ENCODE assay signal across 9 mouse cellular contexts in genomic region chr10:94115893-94116599, GRCm38 (mm10). TPM values are rescaled to one million over a fixed set of nuclear protein-coding genes. Genes with fewer than 3 reads are reported as not detected.
DNase-seq lines count a peak whose midpoint lies in the region; ATAC-seq lines count a peak whose summit lies in the region.
"Had no signal": no experiment of that assay in that cellular context is flagged by ENCODE, and none has a peak within 500 bp of the region (broad histone marks: within the 10 kb centered on the region; RNA-seq: fewer than 3 reads in every experiment).

No protein-coding gene starts in this region.

- no peak overlapping the region for H3K27ac ChIP-seq in forebrain, embryonic 11.5 days (ENCODE audit: low read depth, low read length)
- peak overlapping the region; percentile 82 for H3K27ac ChIP-seq in heart, embryonic 15.5 days
- peak overlapping the region; percentile 40; the same call in 1 of the 2 replicates for H3K27ac ChIP-seq in liver, embryonic 12.5 days
- H3K27ac ChIP-seq: embryonic facial prominence, embryonic 12.5 days had no signal

- no peaks in the 10 kb centered on the region for H3K4me1 ChIP-seq in forebrain, embryonic 11.5 days (replicated peaks; ENCODE audit: control insufficient read depth, insufficient read depth, low read length)
- peaks cover 17% of the 10 kb centered on the region for H3K4me1 ChIP-seq in heart, embryonic 15.5 days (replicated peaks)
- peaks cover 23% of the 10 kb centered on the region for H3K4me1 ChIP-seq in liver, embryonic 12.5 days

- ATAC-seq in CD4-positive, CD25-positive, alpha-beta regulatory T cell, adult 4 months = peak; percentile 99
- peak; percentile 49; the same call in 1 of the 2 replicates for ATAC-seq in forebrain, embryonic 11.5 days (replicated peaks; ENCODE audit: low FRiP score)
- peak; percentile 80 for ATAC-seq in heart, embryonic 15.5 days (replicated peaks; ENCODE audit: insufficient number of reproducible peaks, insufficient read depth, low FRiP score, low read depth)
- peak; percentile 76 for ATAC-seq in liver, embryonic 12.5 days

- H3K4me3 ChIP-seq in forebrain, embryonic 11.5 days (ENCODE audit: low read depth, low read length) = no peak overlapping the region
- H3K4me3 ChIP-seq in heart, embryonic 15.5 days = peak overlapping the region; percentile 21; the same call in 1 of the 2 replicates
- no peak overlapping the region for H3K4me3 ChIP-seq in liver, embryonic 12.5 days
- H3K4me3 ChIP-seq: embryonic facial prominence, embryonic 12.5 days had no signal

- no peak overlapping the region for H3K9ac ChIP-seq in forebrain, embryonic 11.5 days (ENCODE audit: low read length)
- H3K9ac ChIP-seq in heart, embryonic 15.5 days = 0 out of 2 replicates have a peak overlapping the region, but pooled peaks have one; percentile 17
- peak overlapping the region; percentile 31 for H3K9ac ChIP-seq in liver, embryonic 12.5 days
- H3K9ac ChIP-seq: embryonic facial prominence, embryonic 12.5 days had no signal

- H3K9me3 ChIP-seq in forebrain, embryonic 11.5 days (ENCODE audit: control insufficient read depth, low read length) = no peaks in the 10 kb centered on the region
- no peaks in the 10 kb centered on the region for H3K9me3 ChIP-seq in heart, embryonic 15.5 days (replicated peaks)
- H3K9me3 ChIP-seq in liver, embryonic 12.5 days (replicated peaks) = no peaks in the 10 kb centered on the region
- H3K9me3 ChIP-seq: embryonic facial prominence, embryonic 12.5 days had no signal

- DNase-seq in c-Kit-positive CD71-negative TER-119-negative erythroid progenitor cells, embryonic 14.5 days (ENCODE audit: low read depth) = peak; percentile 80
- DNase-seq in forebrain, embryonic 11.5 days (ENCODE audit: low spot score) = peak; percentile 81
- DNase-seq in kidney, postnatal 10 days = peak; percentile 91
- peak; percentile 87 for DNase-seq in naive thymus-derived CD4-positive, alpha-beta T cell, adult 2 months (ENCODE audit: low read depth)
- DNase-seq in splenic B cell, adult 2 months (ENCODE audit: low read depth, low spot score) = peak; percentile 89

- no peaks in the 10 kb centered on the region for H3K27me3 ChIP-seq in forebrain, embryonic 11.5 days (ENCODE audit: control insufficient read depth, insufficient read depth, low read length)
- H3K27me3 ChIP-seq in heart, embryonic 15.5 days = no peaks in the 10 kb centered on the region
- H3K27me3 ChIP-seq in liver, embryonic 12.5 days (replicated peaks) = no peaks in the 10 kb centered on the region
- H3K27me3 ChIP-seq in splenic B cell, adult 2 months (ENCODE audit: control insufficient read depth, insufficient read depth, low read length, poor library complexity, severe bottlenecking) = no peaks in the 10 kb centered on the region
- H3K27me3 ChIP-seq: embryonic facial prominence, embryonic 12.5 days had no signal

- H3K36me3 ChIP-seq in forebrain, embryonic 11.5 days (ENCODE audit: control insufficient read depth, insufficient read depth, low read length) = no peaks in the 10 kb centered on the region
- no peaks in the 10 kb centered on the region for H3K36me3 ChIP-seq in heart, embryonic 15.5 days
- H3K36me3 ChIP-seq in liver, embryonic 12.5 days = peaks cover 10% of the 10 kb centered on the region
- no peaks in the 10 kb centered on the region for H3K36me3 ChIP-seq in splenic B cell, adult 2 months (ENCODE audit: control insufficient read depth, insufficient read depth, low read length, poor library complexity, severe bottlenecking)

- no peak overlapping the region for H3K4me2 ChIP-seq in forebrain, embryonic 11.5 days (ENCODE audit: low read depth, low read length, severe bottlenecking)
- H3K4me2 ChIP-seq in heart, embryonic 15.5 days = peak overlapping the region; percentile 48
- H3K4me2 ChIP-seq in liver, embryonic 12.5 days = peak overlapping the region; percentile 25; the same call in 1 of the 2 replicates
- H3K4me2 ChIP-seq: embryonic facial prominence, embryonic 12.5 days had no signal

- 38% methylated on average over 6 of the region's 6 CpGs for WGBS in forebrain, embryonic 11.5 days
- 18% methylated on average over 6 of the region's 6 CpGs for WGBS in heart, embryonic 15.5 days
- 23% methylated on average over 6 of the region's 6 CpGs for WGBS in liver, embryonic 12.5 days (ENCODE audit: insufficient replicate concordance)

RNA-seq across cellular contexts. Expression of gene Nr2c1, which starts 31.8 kb away (rescaled TPM):
- polyA plus RNA-seq in CD4-positive, CD25-positive, alpha-beta regulatory T cell, adult 4 months (2017; shearing (Covaris generic)) = 1 to 10 TPM; 4.6 to 6.4 TPM
- polyA plus RNA-seq in forebrain, embryonic 11.5 days (2014; fragmentation: Nextera tagmentation; extraction: Ambion mirVana) = 10.9 and 11.4 TPM in 2 replicates
- 4.7 and 5.7 TPM in 2 replicates for polyA plus RNA-seq in heart, embryonic 15.5 days (2015; fragmentation: Nextera tagmentation; extraction: Ambion mirVana)
- 4.1 and 4.2 TPM in 2 replicates for polyA plus RNA-seq in liver, embryonic 12.5 days (2016; fragmentation: Nextera tagmentation; extraction: Ambion mirVana)

Comparison
In these comparisons a context has a peak if more than half of its experiments do, and no peak if none do; other contexts are left out.
1. ATAC-seq: peak in every context shown above with its lines; median percentile 99 in CD4-positive, CD25-positive, alpha-beta regulatory T cell, adult 4 months; 80 in heart, embryonic 15.5 days; 76 in liver, embryonic 12.5 days; 49 in forebrain, embryonic 11.5 days.